Mouse (Mus musculus): ENCODE measurements around the gene B830017H08Rik.

GRCm38 (mm10) chr16:17842437-17842836, 9.5 kb downstream of the B830017H08Rik start:
- TF ChIP-seq MYOD1 (IDR thresholded peaks at IDR 0.05; ENCODE audit: control insufficient read depth, insufficient read length, low read depth): no peak
- TF ChIP-seq CTCF (IDR thresholded peaks at IDR 0.05; ENCODE audit: control insufficient read depth, insufficient read depth, insufficient read length): no peak
- no peak for TF ChIP-seq CEBPB (IDR thresholded peaks at IDR 0.05; ENCODE audit: low read depth)
- no peak for TF ChIP-seq USF1 (IDR thresholded peaks at IDR 0.05; ENCODE audit: low read depth)
- no peak for TF ChIP-seq MAX (IDR thresholded peaks at IDR 0.05)
